Mouse (Mus musculus) heart, postnatal 0 days (tissue): ENCODE measurements around the gene Wdr93. TPM values are rescaled to one million over a fixed set of nuclear protein-coding genes. Genes with fewer than 3 reads are reported as not detected.

ENCODE experiments used
- ATAC-seq: fragments of 200-750 bp; cut with Nextera tagmentation; 2 replicates; pipeline ENCODE4 v1.8.0; 2017; ENCODE audit warnings: low read depth, moderate number of reproducible peaks, moderate library complexity; ENCODE audit not compliant: insufficient read depth
- DNase-seq: peaks from one replicate; pipeline ENCODE4 v3.0.0-alpha.2; 2016; ENCODE audit warnings: low spot score
- H3K27ac ChIP-seq: fragments of 300-500 bp; sonication (generic); 2 replicates; pipeline ENCODE4 v1.5.1; 2014; ENCODE audit warnings: low read depth, mild to moderate bottlenecking
- H3K27me3 ChIP-seq: fragments of 300-500 bp; sonication (generic); 2 replicates; pipeline ENCODE4 v1.6.1; 2014; ENCODE audit warnings: low read length, mixed read lengths; ENCODE audit not compliant: control insufficient read depth, insufficient read depth
- H3K36me3 ChIP-seq: fragments of 300-500 bp; sonication (generic); replicated peaks from 2 replicates; pipeline ENCODE4 v1.6.1; 2014; ENCODE audit warnings: low read length, mixed read lengths; ENCODE audit not compliant: control insufficient read depth, insufficient read depth
- H3K4me1 ChIP-seq: fragments of 300-500 bp; sonication (generic); 2 replicates; pipeline ENCODE4 v1.6.1; 2014; ENCODE audit warnings: antibody characterized with exemption; ENCODE audit not compliant: control insufficient read depth, insufficient read depth
- H3K4me2 ChIP-seq: fragments of 300-500 bp; sonication (generic); 2 replicates; pipeline ENCODE4 v1.6.1; 2014; ENCODE audit warnings: low read depth, mild to moderate bottlenecking, low read length, moderate library complexity
- H3K4me3 ChIP-seq: fragments of 300-500 bp; sonication (generic); 2 replicates; pipeline ENCODE4 v1.5.1; 2014; ENCODE audit warnings: low read depth, low read length
- H3K9ac ChIP-seq: fragments of 300-500 bp; sonication (generic); replicated peaks from 2 replicates; pipeline ENCODE4 v1.6.1; 2014; ENCODE audit warnings: low read depth, low read length, mixed read lengths
- H3K9me3 ChIP-seq: fragments of 300-500 bp; sonication (generic); replicated peaks from 2 replicates; pipeline ENCODE4 v1.6.1; 2016; ENCODE audit warnings: low read length; ENCODE audit not compliant: control insufficient read depth
- CTCF ChIP-seq: IDR thresholded peaks from 2 replicates; pipeline ENCODE4 v1.5.1; 2016; ENCODE audit warnings: antibody characterized with exemption, control low read depth, low read depth
- EP300 ChIP-seq: IDR thresholded peaks from 2 replicates; pipeline ENCODE4 v1.6.1; 2016; ENCODE audit warnings: antibody characterized with exemption, low read depth
- WGBS: fragments of 180-500 bp; shearing (Covaris S2); extraction: QIAGEN DNeasy Blood & Tissue Kit; methylation state at CpG from one replicate; pipeline ENCODE4 v1.1.7; 2014; 5-methylcytosine and 5-hydroxymethylcytosine counted together
- polyA plus RNA-seq: library from polyadenylated mRNA; unstranded; fragments of >200 nt; fragmentation: Nextera tagmentation; extraction: Ambion mirVana; gene quantifications from 2 replicates; pipeline ENCODE4 v1.2.1, GENCODE M21; 2015
- total RNA-seq: library from RNA; depleted of rRNA; stranded (reverse); fragments of >200 nt; gene quantifications from 2 replicates; pipeline ENCODE4 v1.2.3, GENCODE M21; 2014; ENCODE audit warnings: low replicate concordance

The Wdr93 gene
- total and polyA plus RNA-seq, 2 experiments from 2014 or later, result not detected

DNA sequence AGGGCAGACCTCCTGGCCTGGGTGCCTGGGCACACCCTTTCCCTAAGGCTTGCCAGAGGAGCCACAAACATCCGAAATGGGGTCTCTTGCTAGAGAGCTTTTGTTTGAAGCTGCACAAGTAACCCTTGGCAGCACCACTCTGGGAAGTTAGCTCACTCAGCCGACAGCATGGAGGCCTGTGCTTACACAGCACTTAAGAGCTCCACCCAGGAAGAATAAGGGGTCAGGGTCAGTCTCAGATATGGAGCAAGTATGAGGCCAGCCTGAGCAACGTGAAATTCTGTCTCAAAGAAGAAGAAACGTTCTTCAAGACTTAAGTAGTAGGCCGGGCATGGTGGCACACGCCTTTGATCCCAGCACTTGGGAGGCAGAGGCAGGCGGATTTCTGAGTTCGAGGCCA lies 19.1 kb downstream of the Wdr93 start:
- H3K9me3 ChIP-seq, result no peaks in the 10 kb centered on the region
- no peak overlapping the region for H3K9ac ChIP-seq
- WGBS, result 72% methylated on average over 8 of the region's 8 CpGs
- TF ChIP-seq CTCF, result no peak
- TF ChIP-seq EP300, result no peak
- no peak for ATAC-seq
- no peaks in the 10 kb centered on the region for H3K36me3 ChIP-seq
- no peaks in the 10 kb centered on the region for H3K27me3 ChIP-seq
- H3K4me3 ChIP-seq, result no peak overlapping the region
- no peak overlapping the region for H3K4me2 ChIP-seq
- no peak overlapping the region for H3K27ac ChIP-seq
- DNase-seq, result no peak
- no peaks in the 10 kb centered on the region for H3K4me1 ChIP-seq

DNA sequence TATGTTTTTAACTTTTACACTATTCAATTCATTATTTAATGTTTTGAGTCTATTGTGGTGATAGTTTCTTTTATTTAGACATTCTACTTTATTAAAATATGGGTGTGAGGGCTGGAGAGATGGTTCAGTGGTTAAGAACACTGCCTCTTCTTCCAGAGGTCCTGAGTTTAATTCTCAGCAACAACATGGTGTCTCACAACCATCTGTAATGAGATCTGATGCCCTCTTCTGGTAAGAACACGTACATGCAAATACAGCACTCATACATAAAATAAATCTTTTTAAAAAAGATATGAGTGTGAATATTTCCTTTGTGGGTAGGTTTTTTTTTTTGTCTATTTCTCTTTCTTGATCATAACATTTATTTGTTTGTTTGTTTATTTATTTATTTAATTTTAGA lies 23.0 kb downstream of the Wdr93 start:
- H3K27ac ChIP-seq, result no peak overlapping the region
- H3K4me2 ChIP-seq, result no peak overlapping the region
- no peak for DNase-seq
- 50% methylated on average over 1 of the region's 1 CpGs for WGBS
- H3K9ac ChIP-seq, result no peak overlapping the region
- H3K4me3 ChIP-seq, result no peak overlapping the region
- no peaks in the 10 kb centered on the region for H3K36me3 ChIP-seq
- H3K4me1 ChIP-seq, result no peaks in the 10 kb centered on the region
- H3K27me3 ChIP-seq, result no peaks in the 10 kb centered on the region
- TF ChIP-seq CTCF (no peak), EP300 (no peak)
- no peak for ATAC-seq
- no peaks in the 10 kb centered on the region for H3K9me3 ChIP-seq

DNA sequence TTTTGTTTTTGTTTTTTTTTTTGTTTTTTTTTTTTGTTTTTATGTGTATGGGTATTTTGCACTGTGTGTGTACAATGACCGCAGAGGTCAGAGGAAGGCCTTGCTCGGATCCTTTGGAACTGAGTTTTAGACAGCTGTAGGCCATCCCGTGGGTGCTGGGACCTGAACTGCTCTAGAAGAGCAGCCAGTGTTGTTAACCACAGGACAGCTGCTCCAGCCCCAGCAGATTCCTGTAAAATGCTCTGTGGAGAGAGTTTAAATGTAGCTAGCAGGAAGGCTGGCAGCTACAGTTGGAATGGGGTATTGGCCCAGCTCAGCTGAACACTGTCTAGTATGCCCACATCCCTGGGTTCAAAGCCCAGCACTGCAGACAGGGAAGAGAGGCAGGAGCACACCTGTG lies 26.7 kb downstream of the Wdr93 start:
- H3K9me3 ChIP-seq, result no peaks in the 10 kb centered on the region
- no peak overlapping the region for H3K27ac ChIP-seq
- H3K4me3 ChIP-seq, result no peak overlapping the region
- no peaks in the 10 kb centered on the region for H3K27me3 ChIP-seq
- WGBS, result 79% methylated on average over 3 of the region's 3 CpGs
- TF ChIP-seq EP300 (no peak), CTCF (no peak)
- H3K36me3 ChIP-seq, result no peaks in the 10 kb centered on the region
- ATAC-seq (no peak), DNase-seq (no peak)
- peaks cover 11% of the 10 kb centered on the region; the same call in 1 of the 2 replicates for H3K4me1 ChIP-seq
- no peak overlapping the region for H3K4me2 ChIP-seq
- no peak overlapping the region for H3K9ac ChIP-seq

DNA sequence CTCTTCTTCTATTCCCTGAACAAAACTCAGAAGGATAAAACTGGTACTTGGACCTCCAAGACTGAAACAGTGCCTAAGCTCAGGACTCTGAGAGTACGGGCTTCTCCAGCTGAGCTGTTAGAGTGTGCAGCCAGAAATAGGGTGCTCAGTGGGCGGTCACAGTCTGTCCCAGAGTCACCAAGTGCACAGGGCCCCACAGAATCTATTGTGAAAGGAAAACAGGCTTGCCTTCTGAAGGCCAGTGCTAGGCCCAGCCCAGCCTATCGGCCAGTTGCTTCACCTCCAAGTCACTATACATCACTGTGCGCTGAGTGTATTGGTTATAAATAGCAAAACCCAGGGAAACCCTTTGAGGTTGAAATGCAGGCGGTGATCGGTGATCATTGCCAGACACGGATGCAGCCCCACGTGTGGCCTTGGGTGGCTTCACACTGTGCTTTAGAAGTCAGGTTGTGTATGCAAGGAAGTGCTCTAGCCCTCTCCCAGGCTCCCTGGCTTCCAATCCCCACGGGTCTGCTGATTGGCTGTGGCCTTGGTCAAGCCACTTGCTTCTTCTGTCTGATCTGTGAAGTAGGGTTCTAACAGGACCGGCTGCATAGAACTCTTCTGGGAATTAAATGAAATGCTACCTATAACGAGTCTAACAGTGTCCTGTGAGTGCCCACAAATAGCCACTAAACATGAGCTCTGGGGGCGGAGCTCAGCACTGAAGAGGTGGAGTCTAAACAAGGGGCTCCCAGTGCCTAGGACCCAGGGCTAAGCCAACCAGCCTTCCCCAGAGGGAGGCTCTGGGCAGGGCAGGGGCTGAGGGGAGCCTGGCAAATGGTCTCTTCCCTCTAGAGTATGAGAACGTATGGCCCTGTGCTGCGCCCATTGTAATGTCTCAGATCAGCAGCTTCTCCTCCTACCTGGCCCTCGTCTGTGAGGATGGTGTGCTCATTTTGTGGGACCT lies 28.9 kb downstream of the Wdr93 start:
- 33% methylated on average over 15 of the region's 15 CpGs for WGBS
- DNase-seq (peak; percentile 58), ATAC-seq (peak; percentile 84)
- Histone ChIP-seq H3K9me3 (no peaks in the 10 kb centered on the region), H3K4me3 (no peak overlapping the region), H3K4me1 (peaks cover 11% of the 10 kb centered on the region; the same call in 1 of the 2 replicates), H3K27ac (peak overlapping the region; percentile 47), H3K27me3 (no peaks in the 10 kb centered on the region), H3K36me3 (no peaks in the 10 kb centered on the region), H3K9ac (0 out of 2 replicates have a peak overlapping the region, but pooled peaks have one; percentile 20), H3K4me2 (no peak overlapping the region)
- TF ChIP-seq CTCF (no peak), EP300 (no peak)

DNA sequence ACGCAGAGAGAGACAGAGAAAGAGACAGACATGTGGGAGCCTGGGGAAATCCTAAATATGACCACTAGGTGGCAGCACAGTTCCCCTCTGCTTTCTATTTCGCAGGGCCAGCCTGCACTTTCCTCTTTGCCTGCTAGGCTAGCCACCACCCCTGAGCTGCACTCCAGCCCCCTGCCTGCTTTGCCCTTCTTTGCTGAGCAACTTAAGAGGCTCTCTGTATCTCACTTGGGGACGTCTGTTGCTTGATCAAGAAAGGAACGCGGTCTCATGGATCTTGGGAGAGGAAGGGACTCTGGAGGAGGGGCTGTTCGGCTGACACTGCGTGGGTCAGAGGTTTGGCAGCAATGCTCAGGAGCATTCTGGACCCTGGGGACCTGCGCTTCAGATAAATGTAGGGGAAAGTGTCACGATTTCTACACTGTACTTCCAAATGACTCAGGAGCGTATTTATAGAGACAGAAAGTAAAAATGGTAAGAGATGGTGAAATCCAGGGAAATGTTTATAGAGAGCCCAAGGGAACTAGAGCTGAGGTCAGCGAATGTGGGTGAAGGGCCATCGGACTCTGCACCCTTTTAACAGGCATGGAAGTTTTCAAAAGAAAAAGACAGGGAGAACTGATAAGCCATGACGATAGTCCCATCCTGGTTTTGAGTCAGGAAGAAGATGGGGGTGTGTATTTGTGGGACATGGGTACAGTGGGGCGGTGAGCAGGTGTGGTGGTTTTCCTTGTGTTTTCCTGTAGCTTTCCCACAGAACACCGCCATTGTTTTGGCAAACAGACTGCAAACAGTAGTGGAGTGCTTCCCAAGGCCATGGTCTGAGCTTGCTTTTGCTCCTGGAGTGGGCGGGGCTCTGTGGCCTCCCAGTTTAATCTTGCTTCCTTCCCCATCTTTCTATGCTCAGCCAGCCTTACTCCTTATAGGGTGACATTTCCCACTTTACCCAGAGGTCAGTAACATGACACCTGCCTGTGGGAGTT lies 38.0 kb downstream of the Wdr93 start:
- peak; percentile 72 for DNase-seq
- H3K9ac ChIP-seq, result peak overlapping the region; percentile 47; the same call in 1 of the 2 replicates
- 0 out of 2 replicates have a peak, but pooled peaks cover 6% of the 10 kb centered on the region for H3K4me1 ChIP-seq
- no peaks in the 10 kb centered on the region for H3K27me3 ChIP-seq
- H3K36me3 ChIP-seq, result no peaks in the 10 kb centered on the region
- H3K9me3 ChIP-seq, result no peaks in the 10 kb centered on the region
- WGBS, result 23% methylated on average over 16 of the region's 16 CpGs
- ATAC-seq, result peak; percentile 82
- TF ChIP-seq EP300 (no peak), CTCF (peak; percentile 90)
- peak overlapping the region; percentile 66 for H3K4me2 ChIP-seq
- H3K27ac ChIP-seq, result peak overlapping the region; percentile 40
- H3K4me3 ChIP-seq, result peak overlapping the region; percentile 39
